Mouse (Mus musculus) kidney, adult 2 months (tissue): Measurements from ENCODE around the gene D930020B18Rik. TPM values are rescaled to one million over a fixed set of nuclear protein-coding genes. Genes with fewer than 3 reads are reported as not detected.

Experiments used
- DNase-seq: peaks from one replicate; pipeline ENCODE4 v3.0.0; 2021
- H3K27ac ChIP-seq: fragments of 200-500 bp; 2 replicates; pipeline ENCODE4 v1.5.1; 2012; ENCODE audit warnings: low read depth, low read length, control low read depth, inconsistent platforms; ENCODE audit not compliant: insufficient read depth
- H3K27me3 ChIP-seq: fragments of 200-500 bp; replicated peaks from 2 replicates; pipeline ENCODE4 v1.6.1; 2012; ENCODE audit warnings: mild to moderate bottlenecking, moderate library complexity, low read length, inconsistent platforms; ENCODE audit not compliant: control insufficient read depth, insufficient read depth
- H3K36me3 ChIP-seq: fragments of 200-500 bp; 2 replicates; pipeline ENCODE4 v1.6.1; 2012; ENCODE audit warnings: mild to moderate bottlenecking, moderate library complexity, low read length, inconsistent platforms; ENCODE audit not compliant: control insufficient read depth, insufficient read depth
- H3K4me1 ChIP-seq: fragments of 200-500 bp; 2 replicates; pipeline ENCODE4 v1.6.1; 2011; ENCODE audit warnings: low read length; ENCODE audit not compliant: control insufficient read depth, insufficient read depth
- H3K4me3 ChIP-seq: fragments of 200-500 bp; 2 replicates; pipeline ENCODE4 v1.5.1; 2011; ENCODE audit warnings: mild to moderate bottlenecking, low read depth, low read length, control low read depth; ENCODE audit not compliant: insufficient read depth
- CTCF ChIP-seq: fragments of 200-500 bp; conservative IDR thresholded peaks from 2 replicates; pipeline ENCODE4 v1.5.1; 2011; ENCODE audit warnings: low read depth, mild to moderate bottlenecking, control low read depth, low read length, moderate library complexity, mixed read lengths; ENCODE audit not compliant: insufficient read depth, insufficient read length
- POLR2A ChIP-seq: fragments of 200-500 bp; IDR thresholded peaks from one replicate; pipeline ENCODE4 v1.6.1; 2011; ENCODE audit warnings: low read depth, low read length, control low read depth
- whole genome bisulfite sequencing: fragments of 180-500 bp; shearing (Covaris S2); methylation state at CpG from one replicate; pipeline ENCODE4 v1.1.7; 2018; 5-methylcytosine and 5-hydroxymethylcytosine counted together
- polyA plus RNA-seq: library from polyadenylated mRNA; depleted of rRNA; stranded (reverse); fragments of >200 nt; gene quantifications from 2 replicates; pipeline ENCODE4 v1.2.3, GENCODE M21; 2012

Gene D930020B18Rik
- polyA plus RNA-seq, 1 experiment = 0.02 TPM

- TF ChIP-seq CTCF = no peak
- Histone ChIP-seq H3K27ac (no peak overlapping the region), H3K27me3 (no peaks in the 10 kb centered on the region), H3K4me3 (no peak overlapping the region), H3K36me3 (peaks cover 11% of the 10 kb centered on the region), H3K4me1 (peaks cover 3% of the 10 kb centered on the region; the same call in 1 of the 2 replicates)
- no peak for DNase-seq
- WGBS = 77% methylated on average over 6 of the region's 6 CpGs
Measured at GRCm38 (mm10) chr10:121612448-121612847, 28.9 kb upstream of the D930020B18Rik start.

- peak overlapping the region; percentile 64 for H3K27ac ChIP-seq
- H3K4me3 ChIP-seq = no peak overlapping the region
- TF ChIP-seq CTCF (no peak), POLR2A (no peak)
- 74% methylated on average over 13 of the region's 13 CpGs for WGBS
- peaks cover 3% of the 10 kb centered on the region; the same call in 1 of the 2 replicates for H3K4me1 ChIP-seq
- peaks cover 16% of the 10 kb centered on the region for H3K36me3 ChIP-seq
- DNase-seq = peak; percentile 78
- H3K27me3 ChIP-seq = no peaks in the 10 kb centered on the region
Measured at GRCm38 (mm10) chr10:121613570-121613969, 27.8 kb upstream of the D930020B18Rik start.

GRCm38 (mm10) chr10:121615146-121615870 lies 26.1 kb upstream of the D930020B18Rik start:
- TF ChIP-seq CTCF (no peak), POLR2A (no peak)
- peak; percentile 64 for DNase-seq
- H3K36me3 ChIP-seq = peaks cover 16% of the 10 kb centered on the region
- no peak overlapping the region for H3K4me3 ChIP-seq
- H3K27me3 ChIP-seq = no peaks in the 10 kb centered on the region
- WGBS = 83% methylated on average over 13 of the region's 13 CpGs
- H3K27ac ChIP-seq = no peak overlapping the region; the same call in 1 of the 2 replicates
- H3K4me1 ChIP-seq = peaks cover 3% of the 10 kb centered on the region; the same call in 1 of the 2 replicates

GRCm38 (mm10) chr10:121615935-121616334 lies 25.5 kb upstream of the D930020B18Rik start:
- TF ChIP-seq POLR2A (no peak), CTCF (peak; percentile 16; the same call in 1 of the 2 replicates)
- DNase-seq = peak; percentile 51
- peaks cover 16% of the 10 kb centered on the region for H3K36me3 ChIP-seq
- WGBS = 57% methylated on average over 7 of the region's 7 CpGs
- H3K27ac ChIP-seq = peak overlapping the region; percentile 83
- H3K4me3 ChIP-seq = no peak overlapping the region
- peaks cover 3% of the 10 kb centered on the region; the same call in 1 of the 2 replicates for H3K4me1 ChIP-seq
- no peaks in the 10 kb centered on the region for H3K27me3 ChIP-seq

- Histone ChIP-seq H3K36me3 (peaks cover 5% of the 10 kb centered on the region; the same call in 1 of the 2 replicates), H3K4me3 (no peak overlapping the region), H3K27ac (no peak overlapping the region), H3K4me1 (peaks cover 6% of the 10 kb centered on the region; the same call in 1 of the 2 replicates), H3K27me3 (no peaks in the 10 kb centered on the region)
- WGBS = 64% methylated on average over 6 of the region's 6 CpGs
- no peak for TF ChIP-seq POLR2A
- TF ChIP-seq CTCF = no peak
- no peak for DNase-seq
Measured at GRCm38 (mm10) chr10:121622431-121622830, 19.0 kb upstream of the D930020B18Rik start.

GRCm38 (mm10) chr10:121623670-121624069 lies 17.7 kb upstream of the D930020B18Rik start:
- Histone ChIP-seq H3K27me3 (no peaks in the 10 kb centered on the region), H3K4me3 (no peak overlapping the region), H3K4me1 (peaks cover 6% of the 10 kb centered on the region; the same call in 1 of the 2 replicates), H3K36me3 (no peaks in the 10 kb centered on the region; the same call in 1 of the 2 replicates), H3K27ac (no peak overlapping the region)
- no peak for DNase-seq
- 79% methylated on average over 7 of the region's 7 CpGs for WGBS
- TF ChIP-seq CTCF (no peak), POLR2A (no peak)

GRCm38 (mm10) chr10:121625006-121625405 lies 16.4 kb upstream of the D930020B18Rik start:
- H3K27me3 ChIP-seq = no peaks in the 10 kb centered on the region
- 6% methylated on average over 9 of the region's 9 CpGs for WGBS
- H3K4me3 ChIP-seq = 0 out of 2 replicates have a peak overlapping the region, but pooled peaks have one; percentile 98
- DNase-seq = no peak
- peaks cover 6% of the 10 kb centered on the region; the same call in 1 of the 2 replicates for H3K4me1 ChIP-seq
- H3K36me3 ChIP-seq = no peaks in the 10 kb centered on the region; the same call in 1 of the 2 replicates
- H3K27ac ChIP-seq = 0 out of 2 replicates have a peak overlapping the region, but pooled peaks have one; percentile 87
- TF ChIP-seq POLR2A (no peak), CTCF (no peak)
